Mouse (Mus musculus) forebrain, embryonic 10.5 days (tissue): Measurements from ENCODE around the gene Tas1r3. TPM values are rescaled to one million over a fixed set of nuclear protein-coding genes. Genes with fewer than 3 reads are reported as not detected.

Experiments
- DNase-seq: peaks from one replicate; pipeline ENCODE4 v3.0.0-alpha.2; 2017; ENCODE audit warnings: low spot score; ENCODE audit errors: extremely low spot score
- H3K27ac ChIP-seq: fragments of 300-500 bp; sonication (generic); 2 replicates; pipeline ENCODE4 v1.5.1; 2016; ENCODE audit warnings: mild to moderate bottlenecking
- H3K27me3 ChIP-seq: fragments of 300-500 bp; sonication (generic); 2 replicates; pipeline ENCODE4 v1.6.1; 2016; ENCODE audit warnings: mild to moderate bottlenecking; ENCODE audit not compliant: poor library complexity, severe bottlenecking
- H3K36me3 ChIP-seq: fragments of 300-500 bp; sonication (generic); replicated peaks from 2 replicates; pipeline ENCODE4 v1.6.1; 2016; ENCODE audit warnings: mild to moderate bottlenecking, moderate library complexity
- H3K4me1 ChIP-seq: fragments of 300-500 bp; sonication (generic); 2 replicates; pipeline ENCODE4 v1.6.1; 2016
- H3K4me3 ChIP-seq: fragments of 300-500 bp; sonication (generic); 2 replicates; pipeline ENCODE4 v1.5.1; 2016; ENCODE audit warnings: mild to moderate bottlenecking, moderate library complexity
- H3K9me3 ChIP-seq: fragments of 300-500 bp; sonication (generic); 2 replicates; pipeline ENCODE4 v1.6.1; 2016; ENCODE audit warnings: mild to moderate bottlenecking, moderate library complexity
- WGBS: fragments of 180-500 bp; shearing (Covaris S2); methylation state at CpG from one replicate; pipeline ENCODE4 v1.1.7; 2016; 5-methylcytosine and 5-hydroxymethylcytosine counted together
- polyA plus RNA-seq: library from polyadenylated mRNA; unstranded; fragments of >200 nt; fragmentation: Nextera tagmentation; extraction: Ambion mirVana; gene quantifications from 2 replicates; pipeline ENCODE4 v1.2.1, GENCODE M21; 2016

Gene Tas1r3
- polyA plus RNA-seq = 0.12 and 0.33 TPM in 2 replicates

DNA sequence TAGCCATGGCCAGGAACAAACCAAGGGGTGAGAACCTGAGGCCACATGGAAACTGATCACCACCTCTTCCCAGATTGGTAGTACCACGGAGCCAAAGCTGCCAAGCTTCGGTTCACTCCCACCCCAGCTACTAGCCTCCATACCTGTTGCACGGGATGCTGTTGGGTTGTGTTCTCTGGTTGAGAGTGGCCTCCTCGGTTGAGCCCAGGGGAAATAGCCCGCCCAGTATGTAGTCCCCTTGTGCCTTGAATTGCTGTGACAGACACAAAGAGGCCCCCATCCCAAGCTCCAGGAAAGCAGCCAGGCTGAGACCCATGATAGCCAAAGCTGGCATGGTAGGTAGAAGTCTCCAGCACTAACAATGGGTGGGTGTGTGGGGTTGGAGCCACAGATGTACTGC lies at the start of gene Tas1r3:
TSS of gene Tas1r3 (minus strand) at position 362 of the 400 bp plus-strand sequence.
- H3K9me3 ChIP-seq = no peaks in the 10 kb centered on the region
- H3K27me3 ChIP-seq = no peaks in the 10 kb centered on the region
- 83% methylated on average over 5 of the region's 5 CpGs for WGBS
- no peak for DNase-seq
- peaks cover 66% of the 10 kb centered on the region for H3K36me3 ChIP-seq
- no peak within 1 kb of the TSS for H3K27ac ChIP-seq
- H3K4me3 ChIP-seq = no peak within 1 kb of the TSS
- H3K4me1 ChIP-seq = no peaks in the 10 kb centered on the region

DNA sequence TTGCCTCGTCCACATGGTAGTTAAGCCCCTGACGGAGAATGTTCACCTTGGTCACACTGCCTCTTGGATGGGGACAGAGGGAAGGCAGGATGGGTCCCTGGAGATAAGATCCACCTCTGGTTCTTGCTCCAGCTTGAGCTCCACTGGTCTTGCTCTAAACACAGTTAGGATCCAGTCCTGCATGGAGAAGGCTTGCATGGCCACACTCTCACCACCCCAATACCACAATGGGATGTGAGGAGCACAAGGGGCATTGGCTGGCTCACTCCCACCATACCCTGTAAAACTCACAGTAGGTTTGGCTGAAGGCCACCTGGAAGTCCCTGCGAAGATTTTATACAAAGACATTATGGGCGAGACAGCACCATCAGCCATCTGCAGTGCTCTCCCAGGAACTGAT lies 45.6 kb upstream of the Tas1r3 start:
- 91% methylated on average over 4 of the region's 4 CpGs for WGBS
- DNase-seq = no peak
- no peak overlapping the region for H3K4me3 ChIP-seq
- no peaks in the 10 kb centered on the region for H3K9me3 ChIP-seq
- no peak overlapping the region for H3K27ac ChIP-seq
- H3K4me1 ChIP-seq = no peaks in the 10 kb centered on the region
- no peaks in the 10 kb centered on the region for H3K27me3 ChIP-seq
- H3K36me3 ChIP-seq = peaks cover 31% of the 10 kb centered on the region

DNA sequence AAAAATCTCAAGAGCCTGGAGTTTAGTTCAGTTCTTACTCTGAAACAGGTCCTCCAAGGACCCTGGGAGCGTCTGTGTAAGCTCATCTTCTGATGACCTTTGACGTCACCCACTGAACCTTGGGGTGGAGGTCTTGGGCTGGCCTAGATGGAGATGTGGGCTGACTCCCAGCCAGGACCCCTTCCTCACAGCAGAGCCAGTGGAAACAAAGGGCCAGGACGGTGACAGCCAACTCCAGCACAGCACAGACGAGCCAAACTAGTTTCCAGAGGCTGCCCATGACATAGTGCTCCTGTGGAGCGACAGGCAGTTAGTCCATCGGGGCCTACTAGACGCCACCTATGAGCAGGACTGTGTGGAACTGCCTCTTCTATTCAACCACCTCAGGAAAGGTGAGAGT lies 45.1 kb upstream of the Tas1r3 start:
- WGBS = 76% methylated on average over 7 of the region's 7 CpGs

DNA sequence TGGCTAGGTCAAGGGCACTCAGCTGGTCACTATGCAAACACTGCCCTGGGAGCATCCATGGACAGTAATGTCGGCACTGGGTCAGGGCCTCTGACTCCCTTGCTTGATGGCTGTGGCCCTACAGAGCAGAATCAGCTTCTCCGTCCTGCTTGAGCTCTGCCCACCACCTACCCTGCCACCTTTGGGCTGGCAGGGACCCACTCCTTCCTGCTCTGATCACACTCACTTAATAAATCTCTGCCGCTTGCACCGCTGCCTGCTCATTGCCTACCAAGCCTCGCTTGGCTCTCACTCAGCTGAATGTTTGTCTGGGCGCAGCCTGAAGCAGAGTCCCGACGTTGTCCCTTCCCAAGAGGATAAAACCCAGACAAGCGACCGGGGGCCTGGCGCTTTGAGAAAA lies 43.8 kb upstream of the Tas1r3 start:
- 86% methylated on average over 11 of the region's 11 CpGs for WGBS
- no peaks in the 10 kb centered on the region for H3K9me3 ChIP-seq
- peaks cover 49% of the 10 kb centered on the region for H3K36me3 ChIP-seq
- no peak overlapping the region for H3K27ac ChIP-seq
- H3K4me1 ChIP-seq = no peaks in the 10 kb centered on the region
- DNase-seq = no peak
- no peaks in the 10 kb centered on the region for H3K27me3 ChIP-seq
- no peak overlapping the region for H3K4me3 ChIP-seq

More for the DNA sequence above, 45.1 kb upstream of the Tas1r3 start:
- no peak for DNase-seq
- Histone ChIP-seq H3K4me3 (no peak overlapping the region), H3K27ac (no peak overlapping the region), H3K36me3 (peaks cover 36% of the 10 kb centered on the region), H3K27me3 (no peaks in the 10 kb centered on the region), H3K9me3 (no peaks in the 10 kb centered on the region), H3K4me1 (no peaks in the 10 kb centered on the region)

DNA sequence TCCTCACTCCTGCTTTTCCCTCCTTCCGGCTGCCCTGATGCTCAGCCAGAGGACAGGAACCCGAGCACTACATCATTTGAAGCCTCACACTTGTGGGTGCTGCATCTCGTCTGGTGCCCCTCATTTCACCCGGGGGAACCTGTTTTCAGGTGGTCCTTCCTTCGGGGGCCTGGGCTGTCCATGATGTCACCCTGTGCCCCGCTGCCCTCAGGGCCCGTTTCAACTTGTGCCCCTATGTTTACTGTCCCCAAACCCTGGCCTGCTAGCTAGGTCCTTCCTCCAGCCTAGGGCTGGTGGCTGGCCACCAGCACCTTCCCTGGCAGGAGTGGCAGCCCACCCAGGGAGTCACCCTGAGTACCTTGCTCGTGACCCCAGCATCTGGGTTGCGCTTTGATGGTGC lies 43.0 kb upstream of the Tas1r3 start:
- Histone ChIP-seq H3K9me3 (no peaks in the 10 kb centered on the region), H3K36me3 (peaks cover 58% of the 10 kb centered on the region), H3K4me1 (no peaks in the 10 kb centered on the region), H3K27ac (0 out of 2 replicates have a peak overlapping the region, but pooled peaks have one; percentile 6), H3K27me3 (no peaks in the 10 kb centered on the region), H3K4me3 (no peak overlapping the region)
- DNase-seq = no peak
- 88% methylated on average over 9 of the region's 9 CpGs for WGBS

DNA sequence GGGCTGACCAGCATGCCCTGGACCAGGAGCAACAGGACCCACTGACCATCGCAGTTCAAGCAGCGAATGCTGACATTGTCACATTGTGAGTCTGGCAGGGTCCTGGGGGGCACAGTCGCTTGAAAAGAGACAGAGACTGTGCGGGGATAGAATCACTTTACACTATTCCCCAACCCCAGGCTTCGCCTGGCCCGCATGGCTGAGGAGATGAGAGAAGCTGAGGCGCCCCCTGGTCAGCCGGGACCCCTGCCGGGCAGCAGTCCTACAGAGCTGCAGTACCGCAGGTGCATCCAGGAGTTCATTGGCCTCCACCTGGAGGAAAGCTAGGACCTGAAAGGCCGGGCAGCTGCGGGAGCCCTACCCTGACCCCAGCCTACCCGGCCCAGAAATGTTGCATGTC lies 42.5 kb upstream of the Tas1r3 start:
- DNase-seq = no peak
- WGBS = 84% methylated on average over 13 of the region's 13 CpGs
- H3K27ac ChIP-seq = no peak overlapping the region
- H3K27me3 ChIP-seq = no peaks in the 10 kb centered on the region
- peaks cover 63% of the 10 kb centered on the region for H3K36me3 ChIP-seq
- no peaks in the 10 kb centered on the region for H3K4me1 ChIP-seq
- H3K4me3 ChIP-seq = no peak overlapping the region
- H3K9me3 ChIP-seq = no peaks in the 10 kb centered on the region

DNA sequence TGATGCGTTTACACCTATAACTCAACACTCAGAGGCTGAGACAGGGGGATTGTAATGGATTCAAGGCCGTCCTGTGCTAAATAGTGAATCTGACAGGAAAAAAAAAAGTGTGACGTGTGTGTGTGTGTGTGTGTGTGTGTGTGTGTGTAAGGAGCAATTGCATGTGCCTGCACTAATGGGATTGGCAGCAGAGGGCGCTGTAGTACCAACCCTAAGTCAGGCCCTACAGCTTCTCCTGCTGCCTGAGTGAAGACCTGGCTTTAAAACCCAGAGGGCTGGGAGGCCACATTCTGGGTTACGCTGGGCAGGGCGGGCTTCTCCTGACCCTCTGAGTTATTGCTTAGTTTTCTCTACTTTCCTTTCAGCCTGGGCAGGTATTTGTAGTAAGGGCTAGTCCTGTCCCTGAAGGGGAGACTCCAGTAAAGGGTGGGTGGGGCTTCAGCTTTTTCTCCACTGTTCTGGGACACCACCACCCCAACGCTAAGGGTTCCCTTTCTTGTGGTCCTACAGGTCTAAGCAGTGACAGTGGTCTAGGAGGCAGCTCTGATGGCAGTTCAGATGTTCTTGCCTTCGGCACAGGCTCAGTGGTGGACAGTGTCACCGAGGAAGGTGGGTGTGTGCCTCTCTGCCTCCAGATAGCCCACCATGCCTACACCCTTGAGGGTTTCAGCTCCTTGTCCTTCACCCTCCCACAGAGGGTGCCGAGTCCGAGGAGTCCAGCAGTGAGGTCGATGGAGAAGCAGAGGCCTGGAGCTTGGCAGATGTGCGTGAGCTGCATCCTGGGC lies 41.3 kb upstream of the Tas1r3 start:
- H3K9me3 ChIP-seq = no peaks in the 10 kb centered on the region
- H3K27ac ChIP-seq = no peak overlapping the region
- no peaks in the 10 kb centered on the region for H3K4me1 ChIP-seq
- WGBS = 93% methylated on average over 13 of the region's 13 CpGs
- H3K36me3 ChIP-seq = peaks cover 74% of the 10 kb centered on the region
- 0 out of 2 replicates have a peak overlapping the region, but pooled peaks have one; percentile 5 for H3K4me3 ChIP-seq
- H3K27me3 ChIP-seq = no peaks in the 10 kb centered on the region
- peak; percentile 13 for DNase-seq

DNA sequence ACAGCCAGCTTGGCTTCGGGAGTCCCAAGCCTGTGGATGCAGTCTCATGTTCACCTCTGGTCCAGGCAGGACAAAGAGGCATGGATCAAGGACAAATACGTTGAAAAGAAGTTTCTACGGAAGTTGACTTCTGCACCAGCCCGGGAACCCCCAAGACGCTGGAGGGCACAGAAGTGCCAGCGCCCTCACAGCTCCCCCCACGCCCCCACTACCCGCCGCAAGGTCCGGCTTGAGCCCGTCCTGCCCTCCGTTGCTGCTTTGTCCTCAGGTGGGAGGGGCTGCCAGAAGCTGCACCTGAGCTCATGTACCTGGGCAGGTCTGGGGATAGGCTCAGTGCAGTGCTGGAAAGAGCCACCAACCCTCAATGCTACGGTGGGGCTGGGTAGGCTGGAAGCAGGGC lies 40.1 kb upstream of the Tas1r3 start:
- Histone ChIP-seq H3K9me3 (no peaks in the 10 kb centered on the region), H3K4me3 (no peak overlapping the region), H3K27ac (no peak overlapping the region), H3K27me3 (no peaks in the 10 kb centered on the region), H3K36me3 (peaks cover 86% of the 10 kb centered on the region), H3K4me1 (no peaks in the 10 kb centered on the region)
- no peak for DNase-seq
- 94% methylated on average over 13 of the region's 13 CpGs for WGBS

DNA sequence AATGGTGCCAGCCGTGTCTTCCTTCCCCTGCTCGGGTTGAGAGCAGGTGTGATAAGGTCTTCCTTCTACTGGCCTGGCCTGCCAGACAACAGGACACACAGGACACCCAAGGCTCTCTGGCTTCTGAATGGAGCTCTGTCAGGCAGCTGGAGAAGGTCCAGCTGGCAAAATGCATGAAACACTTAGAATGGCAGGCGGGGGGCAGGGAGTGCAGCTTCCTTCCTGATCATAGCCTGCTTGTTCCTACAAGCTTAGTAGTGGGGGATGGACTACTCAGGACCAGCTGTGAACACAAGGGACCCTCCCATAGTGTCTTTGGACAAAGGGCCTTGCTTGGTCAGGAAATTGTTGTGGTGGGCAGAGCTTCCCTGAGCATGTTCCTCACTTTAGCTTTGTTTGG lies 38.0 kb upstream of the Tas1r3 start:
- Histone ChIP-seq H3K9me3 (no peaks in the 10 kb centered on the region), H3K36me3 (peaks cover 97% of the 10 kb centered on the region), H3K4me1 (no peaks in the 10 kb centered on the region), H3K4me3 (no peak overlapping the region), H3K27ac (no peak overlapping the region), H3K27me3 (no peaks in the 10 kb centered on the region)
- WGBS = 88% methylated on average over 3 of the region's 3 CpGs
- DNase-seq = no peak

DNA sequence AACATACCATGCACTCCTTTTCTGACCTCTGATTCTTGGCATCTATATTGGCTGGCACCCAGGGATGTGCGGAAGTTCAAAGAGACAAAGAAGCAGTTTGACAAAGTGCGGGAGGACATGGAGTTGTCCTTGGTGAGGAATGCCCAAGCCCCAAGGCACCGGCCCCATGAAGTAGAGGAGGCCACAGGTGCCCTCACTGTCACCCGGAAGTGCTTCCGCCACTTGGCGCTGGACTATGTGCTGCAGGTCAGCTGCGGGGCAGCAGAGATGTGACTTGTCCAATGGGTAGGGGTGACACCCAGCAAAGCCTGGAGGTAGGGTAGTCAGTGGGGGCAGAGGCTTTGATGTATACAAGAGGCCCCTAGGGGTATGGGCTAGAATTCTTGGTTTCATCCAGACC lies 36.2 kb upstream of the Tas1r3 start:
- WGBS = 97% methylated on average over 7 of the region's 7 CpGs
- H3K4me1 ChIP-seq = peaks cover 12% of the 10 kb centered on the region
- DNase-seq = peak; percentile 7
- H3K9me3 ChIP-seq = no peaks in the 10 kb centered on the region
- H3K27ac ChIP-seq = no peak overlapping the region
- H3K27me3 ChIP-seq = no peaks in the 10 kb centered on the region
- no peak overlapping the region for H3K4me3 ChIP-seq
- peaks cover 84% of the 10 kb centered on the region for H3K36me3 ChIP-seq

DNA sequence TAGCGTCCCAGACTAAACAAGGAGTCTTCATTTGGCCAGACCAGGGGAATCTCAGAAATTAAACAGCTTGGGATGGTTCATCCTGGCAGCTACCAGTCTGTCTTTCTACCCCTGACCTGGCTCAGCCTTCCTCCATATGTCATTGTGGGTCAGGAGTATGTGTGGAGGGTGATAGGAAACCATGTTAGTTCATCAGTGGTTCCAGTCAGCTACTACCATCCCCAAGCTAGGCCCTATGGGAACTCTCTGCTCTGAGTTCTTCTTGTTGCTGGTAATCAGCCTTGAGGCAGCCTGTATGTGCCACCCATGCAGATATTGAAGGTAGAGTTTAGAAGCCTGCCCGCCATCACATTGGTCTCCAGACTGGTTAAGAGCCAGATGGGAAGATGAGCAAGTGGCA lies 35.2 kb upstream of the Tas1r3 start:
- H3K36me3 ChIP-seq = peaks cover 73% of the 10 kb centered on the region
- H3K9me3 ChIP-seq = no peaks in the 10 kb centered on the region
- H3K4me1 ChIP-seq = peaks cover 22% of the 10 kb centered on the region
- no peak overlapping the region for H3K27ac ChIP-seq
- 96% methylated on average over 2 of the region's 2 CpGs for WGBS
- no peak for DNase-seq
- H3K4me3 ChIP-seq = no peak overlapping the region
- H3K27me3 ChIP-seq = no peaks in the 10 kb centered on the region

DNA sequence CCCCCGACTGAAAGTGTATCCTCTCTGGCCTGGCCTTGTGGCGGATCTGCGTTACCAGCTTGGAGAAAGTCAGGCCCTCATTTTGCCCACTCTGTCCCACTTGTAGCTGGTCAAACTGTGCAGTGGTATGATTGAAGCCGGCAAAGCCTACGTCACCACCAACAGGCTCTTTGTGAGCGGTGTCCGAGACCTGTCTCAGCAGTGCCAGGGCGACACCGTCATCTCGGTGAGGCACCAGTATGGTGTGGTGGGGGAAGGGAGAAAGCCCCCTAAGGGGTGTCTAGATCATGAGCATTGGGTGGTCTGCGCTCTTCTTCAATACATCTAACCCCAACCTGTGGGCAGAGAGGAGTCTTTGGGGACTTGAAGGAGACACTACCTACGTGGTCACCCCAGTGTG lies 33.3 kb upstream of the Tas1r3 start:
- peaks cover 55% of the 10 kb centered on the region for H3K36me3 ChIP-seq
- DNase-seq = no peak
- H3K9me3 ChIP-seq = no peaks in the 10 kb centered on the region
- no peaks in the 10 kb centered on the region for H3K27me3 ChIP-seq
- no peak overlapping the region for H3K4me3 ChIP-seq
- no peak overlapping the region for H3K27ac ChIP-seq
- H3K4me1 ChIP-seq = peaks cover 35% of the 10 kb centered on the region
- WGBS = 98% methylated on average over 12 of the region's 12 CpGs

DNA sequence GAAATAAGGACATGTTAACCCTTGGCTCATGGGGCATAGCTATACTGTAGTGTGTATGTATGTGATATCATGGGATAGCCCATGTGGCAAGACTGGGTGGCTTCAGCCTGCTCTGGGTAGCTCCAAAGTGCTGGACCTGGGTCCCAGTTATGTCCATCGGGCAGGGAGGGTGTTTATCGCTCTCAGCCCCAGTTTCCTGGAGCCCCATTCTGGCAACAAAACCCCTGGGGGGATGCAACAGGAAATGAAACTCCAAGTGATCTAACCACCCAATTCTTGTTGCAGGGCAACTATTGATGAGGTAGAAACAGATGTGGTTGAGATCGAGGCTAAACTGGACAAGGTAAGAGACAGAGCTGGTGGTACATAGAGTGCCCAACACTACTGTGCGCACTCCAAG lies 32.7 kb upstream of the Tas1r3 start:
- Histone ChIP-seq H3K4me3 (no peak overlapping the region), H3K9me3 (no peaks in the 10 kb centered on the region), H3K4me1 (peaks cover 40% of the 10 kb centered on the region), H3K36me3 (peaks cover 48% of the 10 kb centered on the region), H3K27ac (no peak overlapping the region), H3K27me3 (no peaks in the 10 kb centered on the region)
- 94% methylated on average over 4 of the region's 4 CpGs for WGBS
- DNase-seq = no peak
